Mouse (Mus musculus): ENCODE measurements around the gene Rps6kb2. TPM values are rescaled to one million over a fixed set of nuclear protein-coding genes. Genes with fewer than 3 reads are reported as not detected.
"Not testable (repeated sequence)": the region's sequence is repeated elsewhere in the genome, so short reads cannot be mapped to it uniquely, and the experiment has no call there.

Gene Rps6kb2
- total and polyA plus RNA-seq, 3 experiments = 16.1 to 73.4 (median 23.1) TPM

GRCm38 (mm10) chr19:4143759-4144268 is 19.3 kb downstream of the Rps6kb2 start, which contains the start of gene Cabp4:
Cabp4 (minus strand) TSS chr19:4144033.
- Histone ChIP-seq H3K4me3 (ENCODE audit: low read depth, low read length) (no peak within 1 kb of the TSS), H3K9me3 (replicated peaks) (no peaks in the 10 kb centered on the region), H3K36me3 (replicated peaks) (no peaks in the 10 kb centered on the region), H3K27me3 (ENCODE audit: insufficient read depth, low read length) (peaks cover 46% of the 10 kb centered on the region), H3K4me1 (ENCODE audit: insufficient read depth, low read depth, low read length) (peaks cover 20% of the 10 kb centered on the region)
- no peak for DNase-seq (ENCODE audit: low spot score)
- TF ChIP-seq POLR2AphosphoS5 (IDR thresholded peaks at IDR 0.05; ENCODE audit: insufficient replicate concordance, low read depth, low read length) = no peak
- no peak for TF ChIP-seq GATA2 (IDR thresholded peaks at IDR 0.05; ENCODE audit: borderline replicate concordance, low read depth, low read length)
- TF ChIP-seq GATA1 (IDR thresholded peaks at IDR 0.05; ENCODE audit: borderline replicate concordance, low read length) = no peak
- no peak for ATAC-seq (ENCODE audit: extremely low read depth, insufficient number of reproducible peaks, low FRiP score, poor library complexity, severe bottlenecking)

GRCm38 (mm10) chr19:4142416-4143173 is 20.6 kb downstream of the Rps6kb2 start:
- TF ChIP-seq POLR2AphosphoS5 (IDR thresholded peaks at IDR 0.05; ENCODE audit: insufficient replicate concordance, low read depth, low read length) = no peak
- TF ChIP-seq TAL1 (conservative IDR thresholded peaks at IDR 0.05; ENCODE audit: low read depth, low read length) = no peak
- TF ChIP-seq CTCF (IDR thresholded peaks at IDR 0.05; ENCODE audit: low read depth, low read length) = no peak
- TF ChIP-seq GATA1 (IDR thresholded peaks at IDR 0.05; ENCODE audit: borderline replicate concordance, low read length) = no peak
- TF ChIP-seq GATA2 (IDR thresholded peaks at IDR 0.05; ENCODE audit: borderline replicate concordance, low read depth, low read length) = no peak
- Histone ChIP-seq H3K4me3 (ENCODE audit: low read depth, low read length) (0 out of 2 replicates have a peak overlapping the region, but pooled peaks have one; percentile 5), H3K27me3 (ENCODE audit: insufficient read depth, low read length) (peaks cover 52% of the 10 kb centered on the region), H3K9me3 (replicated peaks) (no peaks in the 10 kb centered on the region), H3K4me1 (ENCODE audit: insufficient read depth, low read depth, low read length) (peaks cover 15% of the 10 kb centered on the region), H3K36me3 (replicated peaks) (no peaks in the 10 kb centered on the region)
- ATAC-seq (ENCODE audit: extremely low read depth, insufficient number of reproducible peaks, low FRiP score, poor library complexity, severe bottlenecking) (no peak), DNase-seq (ENCODE audit: low spot score) (no peak)

GRCm38 (mm10) chr19:4140147-4140546 is 23.0 kb downstream of the Rps6kb2 start:
- Histone ChIP-seq H3K4me1 (ENCODE audit: insufficient read depth, low read depth, low read length) (peaks cover 18% of the 10 kb centered on the region), H3K36me3 (replicated peaks) (no peaks in the 10 kb centered on the region), H3K4me3 (ENCODE audit: low read depth, low read length) (no peak overlapping the region), H3K9me3 (replicated peaks) (no peaks in the 10 kb centered on the region), H3K27me3 (ENCODE audit: insufficient read depth, low read length) (peaks cover 59% of the 10 kb centered on the region)
- no peak for DNase-seq (ENCODE audit: low spot score)
- no peak for ATAC-seq (ENCODE audit: extremely low read depth, insufficient number of reproducible peaks, low FRiP score, poor library complexity, severe bottlenecking)
- TF ChIP-seq TAL1 (conservative IDR thresholded peaks at IDR 0.05; ENCODE audit: low read depth, low read length) = no peak
- no peak for TF ChIP-seq GATA2 (IDR thresholded peaks at IDR 0.05; ENCODE audit: borderline replicate concordance, low read depth, low read length)

GRCm38 (mm10) chr19:4139446-4139845 is 23.7 kb downstream of the Rps6kb2 start, which contains the start of gene Gpr152:
Gpr152 (plus strand) TSS chr19:4139787.
- no peaks in the 10 kb centered on the region for H3K36me3 ChIP-seq (replicated peaks)
- ATAC-seq (ENCODE audit: extremely low read depth, insufficient number of reproducible peaks, low FRiP score, poor library complexity, severe bottlenecking) (no peak), DNase-seq (ENCODE audit: low spot score) (no peak)
- no peaks in the 10 kb centered on the region for H3K9me3 ChIP-seq (replicated peaks)
- peaks cover 59% of the 10 kb centered on the region for H3K27me3 ChIP-seq (ENCODE audit: insufficient read depth, low read length)
- peaks cover 16% of the 10 kb centered on the region for H3K4me1 ChIP-seq (ENCODE audit: insufficient read depth, low read depth, low read length)
- H3K4me3 ChIP-seq (ENCODE audit: low read depth, low read length) = no peak within 1 kb of the TSS
- no peak for TF ChIP-seq GATA1 (IDR thresholded peaks at IDR 0.05; ENCODE audit: borderline replicate concordance, low read length)
- TF ChIP-seq TAL1 (conservative IDR thresholded peaks at IDR 0.05; ENCODE audit: low read depth, low read length) = no peak
- TF ChIP-seq CTCF (IDR thresholded peaks at IDR 0.05; ENCODE audit: low read depth, low read length) = no peak
- TF ChIP-seq POLR2AphosphoS5 (IDR thresholded peaks at IDR 0.05; ENCODE audit: insufficient replicate concordance, low read depth, low read length) = no peak
- no peak for TF ChIP-seq GATA2 (IDR thresholded peaks at IDR 0.05; ENCODE audit: borderline replicate concordance, low read depth, low read length)

GRCm38 (mm10) chr19:4137913-4138312 is 25.2 kb downstream of the Rps6kb2 start:
- Histone ChIP-seq H3K9me3 (replicated peaks) (no peaks in the 10 kb centered on the region), H3K4me1 (ENCODE audit: insufficient read depth, low read depth, low read length) (peaks cover 16% of the 10 kb centered on the region), H3K27me3 (ENCODE audit: insufficient read depth, low read length) (peaks cover 45% of the 10 kb centered on the region), H3K36me3 (replicated peaks) (peaks cover 4% of the 10 kb centered on the region), H3K4me3 (ENCODE audit: low read depth, low read length) (no peak overlapping the region)
- ATAC-seq (ENCODE audit: extremely low read depth, insufficient number of reproducible peaks, low FRiP score, poor library complexity, severe bottlenecking) = no peak
- no peak for TF ChIP-seq TAL1 (conservative IDR thresholded peaks at IDR 0.05; ENCODE audit: low read depth, low read length)
- no peak for TF ChIP-seq CTCF (IDR thresholded peaks at IDR 0.05; ENCODE audit: low read depth, low read length)
- TF ChIP-seq POLR2AphosphoS5 (IDR thresholded peaks at IDR 0.05; ENCODE audit: insufficient replicate concordance, low read depth, low read length) = no peak
- TF ChIP-seq GATA1 (IDR thresholded peaks at IDR 0.05; ENCODE audit: borderline replicate concordance, low read length) = no peak
- no peak for DNase-seq (ENCODE audit: low spot score)

- no peak overlapping the region for H3K4me3 ChIP-seq (ENCODE audit: low read depth, low read length)
- DNase-seq (ENCODE audit: low spot score) = no peak
- peaks cover 19% of the 10 kb centered on the region for H3K36me3 ChIP-seq (replicated peaks)
- peaks cover 36% of the 10 kb centered on the region for H3K27me3 ChIP-seq (ENCODE audit: insufficient read depth, low read length)
- no peaks in the 10 kb centered on the region for H3K9me3 ChIP-seq (replicated peaks)
- no peak for TF ChIP-seq GATA1 (IDR thresholded peaks at IDR 0.05; ENCODE audit: borderline replicate concordance, low read length)
- no peak for TF ChIP-seq GATA2 (IDR thresholded peaks at IDR 0.05; ENCODE audit: borderline replicate concordance, low read depth, low read length)
- TF ChIP-seq POLR2AphosphoS5 (IDR thresholded peaks at IDR 0.05; ENCODE audit: insufficient replicate concordance, low read depth, low read length) = no peak
- no peak for TF ChIP-seq TAL1 (conservative IDR thresholded peaks at IDR 0.05; ENCODE audit: low read depth, low read length)
- TF ChIP-seq CTCF (IDR thresholded peaks at IDR 0.05; ENCODE audit: low read depth, low read length) = no peak
- peaks cover 11% of the 10 kb centered on the region for H3K4me1 ChIP-seq (ENCODE audit: insufficient read depth, low read depth, low read length)
- no peak for ATAC-seq (ENCODE audit: extremely low read depth, insufficient number of reproducible peaks, low FRiP score, poor library complexity, severe bottlenecking)
Observed at GRCm38 (mm10) chr19:4136463-4136862, 26.7 kb downstream of the Rps6kb2 start.

GRCm38 (mm10) chr19:4135963-4136345 is 27.2 kb downstream of the Rps6kb2 start:
- H3K4me3 ChIP-seq (ENCODE audit: low read depth, low read length); DNase-seq (ENCODE audit: low spot score); H3K9me3 ChIP-seq (replicated peaks); ATAC-seq (ENCODE audit: extremely low read depth, insufficient number of reproducible peaks, low FRiP score, poor library complexity, severe bottlenecking): not testable (repeated sequence)
- peaks cover 16% of the 10 kb centered on the region for H3K4me1 ChIP-seq (ENCODE audit: insufficient read depth, low read depth, low read length)
- peaks cover 24% of the 10 kb centered on the region for H3K36me3 ChIP-seq (replicated peaks)
- H3K27me3 ChIP-seq (ENCODE audit: insufficient read depth, low read length) = peaks cover 32% of the 10 kb centered on the region

- Histone ChIP-seq H3K27me3 (ENCODE audit: insufficient read depth, low read length) (peaks cover 27% of the 10 kb centered on the region), H3K4me1 (ENCODE audit: insufficient read depth, low read depth, low read length) (peaks cover 21% of the 10 kb centered on the region), H3K36me3 (replicated peaks) (peaks cover 29% of the 10 kb centered on the region)
- not testable (repeated sequence) for ATAC-seq (ENCODE audit: extremely low read depth, insufficient number of reproducible peaks, low FRiP score, poor library complexity, severe bottlenecking); H3K4me3 ChIP-seq (ENCODE audit: low read depth, low read length); H3K9me3 ChIP-seq (replicated peaks); DNase-seq (ENCODE audit: low spot score)
Observed at GRCm38 (mm10) chr19:4135229-4135962, 27.8 kb downstream of the Rps6kb2 start.
